In genomic region chr1:135325934-135326333, GRCm38 (mm10) we compare ENCODE assay signal across 22 mouse cellular contexts. TPM values are rescaled to one million over a fixed set of nuclear protein-coding genes. Genes with fewer than 3 reads are reported as not detected.
DNase-seq lines count a peak whose midpoint lies in the region; ATAC-seq and TF ChIP-seq lines count a peak whose summit lies in the region.
"Had no signal": no experiment of that assay in that cellular context is flagged by ENCODE, and none has a peak within 500 bp of the region (broad histone marks: within the 10 kb centered on the region; RNA-seq: fewer than 3 reads in every experiment).

No protein-coding gene starts in this region.

- no peak for DNase-seq in heart, embryonic 10.5 days (ENCODE audit: low spot score)
- no peak for DNase-seq in heart, adult 2 months
- DNase-seq in lung, postnatal 14 days, result no peak
- no peak for DNase-seq in left cerebral cortex, adult 2 months (ENCODE audit: extremely low spot score in 1 of 2, low spot score in 2 of 2)
- no peak for DNase-seq in right cerebral cortex, postnatal 36 days (ENCODE audit: low spot score in 2 of 2)
- DNase-seq: adrenal gland, postnatal 14 days; cerebellum, adult 11-12 months; cerebellum, postnatal 36 days; gastrocnemius, postnatal 10 days; heart, postnatal 14 days; kidney, adult 18-20 months; kidney, postnatal 14 days; thymus, postnatal 36 days had no signal

- H3K4me1 ChIP-seq in heart, embryonic 10.5 days, result peaks cover 63% of the 10 kb centered on the region
- H3K4me1 ChIP-seq in heart, adult 2 months (ENCODE audit: control insufficient read depth, insufficient read depth, low read length), result no peaks in the 10 kb centered on the region
- peaks cover 10% of the 10 kb centered on the region; the same call in 1 of the 2 replicates for H3K4me1 ChIP-seq in lung, embryonic 16.5 days (replicated peaks; ENCODE audit: control insufficient read depth, insufficient read depth, low read length)
- H3K4me1 ChIP-seq in intestine, postnatal 0 days (replicated peaks; ENCODE audit: control insufficient read depth, insufficient read depth, low read length), result no peaks in the 10 kb centered on the region
- H3K4me1 ChIP-seq: hindbrain, embryonic 15.5 days; midbrain, embryonic 15.5 days; neural tube, embryonic 15.5 days had no signal

- H3K4me2 ChIP-seq in lung, embryonic 16.5 days (ENCODE audit: low read depth, low read length), result 0 out of 2 replicates have a peak overlapping the region, but pooled peaks have one; percentile 54
- H3K4me2 ChIP-seq in intestine, postnatal 0 days (replicated peaks; ENCODE audit: low read depth), result peak overlapping the region; percentile 44
- H3K4me2 ChIP-seq: hindbrain, embryonic 15.5 days; limb, embryonic 15.5 days; midbrain, embryonic 15.5 days; neural tube, embryonic 15.5 days had no signal

- H3K9ac ChIP-seq in heart, adult 2 months (ENCODE audit: low read depth, low read length), result no peak overlapping the region
- H3K9ac ChIP-seq in lung, embryonic 16.5 days (ENCODE audit: low read length), result no peak overlapping the region; the same call in 1 of the 2 replicates
- no peak overlapping the region for H3K9ac ChIP-seq in intestine, postnatal 0 days (ENCODE audit: low read depth, low read length)
- H3K9ac ChIP-seq: hindbrain, embryonic 15.5 days; limb, embryonic 15.5 days; midbrain, embryonic 15.5 days; neural tube, embryonic 15.5 days had no signal

- H3K79me2 ChIP-seq in heart, adult 2 months (replicated peaks; ENCODE audit: control insufficient read depth, insufficient read depth, low read length), result no peaks in the 10 kb centered on the region

- ATAC-seq in lung, embryonic 16.5 days (ENCODE audit: low read depth), result no peak
- ATAC-seq in intestine, postnatal 0 days, result no peak
- ATAC-seq: activated CD4-positive, CD25-positive, alpha-beta regulatory T cell, adult 4 months; midbrain, embryonic 15.5 days had no signal

- no peaks in the 10 kb centered on the region for H3K36me3 ChIP-seq in heart, embryonic 10.5 days
- no peaks in the 10 kb centered on the region for H3K36me3 ChIP-seq in heart, adult 2 months (ENCODE audit: control insufficient read depth, insufficient read depth, low read length)
- H3K36me3 ChIP-seq in lung, embryonic 16.5 days (ENCODE audit: control insufficient read depth, insufficient read depth, low read length), result no peaks in the 10 kb centered on the region
- no peaks in the 10 kb centered on the region for H3K36me3 ChIP-seq in intestine, postnatal 0 days (ENCODE audit: control insufficient read depth, insufficient read depth)
- H3K36me3 ChIP-seq: G1E; hindbrain, embryonic 15.5 days; limb, embryonic 15.5 days; midbrain, embryonic 15.5 days; neural tube, embryonic 15.5 days had no signal

- no peak for TF ChIP-seq POLR2A in heart, adult 2 months (IDR thresholded peaks at IDR 0.05; ENCODE audit: insufficient read depth, low read depth, low read length)

- H3K4me3 ChIP-seq in heart, embryonic 10.5 days, result peak overlapping the region; percentile 57
- no peak overlapping the region for H3K4me3 ChIP-seq in heart, adult 2 months
- no peak overlapping the region; the same call in 1 of the 2 replicates for H3K4me3 ChIP-seq in lung, embryonic 16.5 days (ENCODE audit: low read length)
- peak overlapping the region; percentile 30 for H3K4me3 ChIP-seq in intestine, postnatal 0 days (ENCODE audit: low read depth, low read length)
- H3K4me3 ChIP-seq in left cerebral cortex, adult 2 months, result no peak overlapping the region
- H3K4me3 ChIP-seq: hindbrain, embryonic 15.5 days; limb, embryonic 15.5 days; midbrain, embryonic 15.5 days; neural tube, embryonic 15.5 days had no signal

- intact Hi-C loops in heart, adult 2 months (cut with DNase I), result no loop called here
- intact Hi-C loops in left cerebral cortex, adult 2 months (cut with DNase I), result no loop called here

- no peaks in the 10 kb centered on the region for H3K9me3 ChIP-seq in heart, embryonic 10.5 days
- no peaks in the 10 kb centered on the region for H3K9me3 ChIP-seq in lung, embryonic 16.5 days (ENCODE audit: control insufficient read depth, low read length)
- no peaks in the 10 kb centered on the region for H3K9me3 ChIP-seq in intestine, postnatal 0 days (ENCODE audit: control insufficient read depth)
- H3K9me3 ChIP-seq: G1E; hindbrain, embryonic 15.5 days; limb, embryonic 15.5 days; midbrain, embryonic 15.5 days; neural tube, embryonic 15.5 days had no signal

- WGBS in heart, embryonic 10.5 days, result 74% methylated on average over 2 of the region's 2 CpGs
- WGBS in heart, adult 2 months, result 72% methylated on average over 2 of the region's 2 CpGs
- WGBS in lung, embryonic 16.5 days, result 80% methylated on average over 2 of the region's 2 CpGs
- WGBS in intestine, postnatal 0 days, result 83% methylated on average over 2 of the region's 2 CpGs

- TF ChIP-seq CTCF in heart, adult 2 months (IDR thresholded peaks at IDR 0.05), result no peak
- no peak for TF ChIP-seq CTCF in intestine, postnatal 0 days (IDR thresholded peaks at IDR 0.05; ENCODE audit: low read depth)
- TF ChIP-seq CTCF in left cerebral cortex, adult 2 months (IDR thresholded peaks at IDR 0.05), result no peak

- peak overlapping the region; percentile 79; the same call in 1 of the 2 replicates for H3K27ac ChIP-seq in heart, embryonic 10.5 days
- H3K27ac ChIP-seq in heart, adult 2 months, result no peak overlapping the region
- no peak overlapping the region for H3K27ac ChIP-seq in lung, embryonic 16.5 days (ENCODE audit: low read length)
- no peak overlapping the region for H3K27ac ChIP-seq in intestine, postnatal 0 days (ENCODE audit: low read depth, low read length)
- H3K27ac ChIP-seq in left cerebral cortex, adult 2 months, result no peak overlapping the region
- H3K27ac ChIP-seq: hindbrain, embryonic 15.5 days; limb, embryonic 15.5 days; midbrain, embryonic 15.5 days; neural tube, embryonic 15.5 days had no signal

- TF ChIP-seq EP300 in heart, adult 2 months (IDR thresholded peaks at IDR 0.05; ENCODE audit: insufficient read depth, low read depth, low read length), result no peak

- H3K27me3 ChIP-seq in heart, embryonic 10.5 days (ENCODE audit: insufficient read depth, poor library complexity, severe bottlenecking), result peaks cover 5% of the 10 kb centered on the region
- no peaks in the 10 kb centered on the region for H3K27me3 ChIP-seq in heart, adult 2 months (ENCODE audit: control insufficient read depth, insufficient read depth, low read length)
- no peaks in the 10 kb centered on the region for H3K27me3 ChIP-seq in lung, embryonic 16.5 days (ENCODE audit: control insufficient read depth, insufficient read depth, low read depth, low read length)
- no peaks in the 10 kb centered on the region; the same call in 1 of the 2 replicates for H3K27me3 ChIP-seq in intestine, postnatal 0 days (replicated peaks; ENCODE audit: control insufficient read depth, insufficient read depth, low read length)
- H3K27me3 ChIP-seq: limb, embryonic 15.5 days had no signal

RNA-seq across cellular contexts. Expression of gene Lmod1, which starts 1.3 kb away (rescaled TPM):
- polyA plus RNA-seq in heart, embryonic 10.5 days (2016; fragmentation: Nextera tagmentation; extraction: Ambion mirVana), result 3.6 and 5.2 TPM in 2 replicates
- total RNA-seq in heart, adult 2 months (2021), result 1 to 10 TPM; 3.7 to 4.7 TPM
- polyA plus RNA-seq in heart, adult 2 months (2012; rRNA removed), result 4.8 and 6.4 TPM in 2 replicates
- 3.9 and 4.1 TPM in 2 replicates for polyA plus RNA-seq in lung, embryonic 16.5 days (2015; fragmentation: Nextera tagmentation; extraction: Ambion mirVana)
- 11.8 and 13.5 TPM in 2 replicates for polyA plus RNA-seq in intestine, postnatal 0 days (2015; fragmentation: Nextera tagmentation; extraction: Ambion mirVana)
- 1 to 10 TPM; 1.0 to 1.1 TPM for total RNA-seq in left cerebral cortex, adult 2 months (2021)
- total RNA-seq: megakaryocyte progenitor cell, adult 5-6 weeks had no signal
- polyA plus RNA-seq: activated CD4-positive, CD25-positive, alpha-beta regulatory T cell, adult 4 months; G1E had no signal

RNA-seq across cellular contexts. Expression of gene Timm17a, which starts 12.4 kb away (rescaled TPM):
- 336 and 388 TPM in 2 replicates for polyA plus RNA-seq in heart, embryonic 10.5 days (2016; fragmentation: Nextera tagmentation; extraction: Ambion mirVana)
- 100 to 1,000 TPM; 325 to 370 TPM for total RNA-seq in heart, adult 2 months (2021)
- polyA plus RNA-seq in heart, adult 2 months (2012; rRNA removed), result 185 and 239 TPM in 2 replicates
- 185 and 187 TPM in 2 replicates for polyA plus RNA-seq in lung, embryonic 16.5 days (2015; fragmentation: Nextera tagmentation; extraction: Ambion mirVana)
- polyA plus RNA-seq in intestine, postnatal 0 days (2015; fragmentation: Nextera tagmentation; extraction: Ambion mirVana), result 257 and 271 TPM in 2 replicates
- 100 to 1,000 TPM; 158 to 181 TPM for total RNA-seq in left cerebral cortex, adult 2 months (2021)

RNA-seq across cellular contexts. Expression of gene Rnpep, which starts 42.0 kb away (rescaled TPM):
- 63.4 and 70.0 TPM in 2 replicates for polyA plus RNA-seq in heart, embryonic 10.5 days (2016; fragmentation: Nextera tagmentation; extraction: Ambion mirVana)
- total RNA-seq in heart, adult 2 months (2021), result 10 to 100 TPM; 20.0 to 22.6 TPM
- 14.0 and 14.4 TPM in 2 replicates for polyA plus RNA-seq in heart, adult 2 months (2012; rRNA removed)
- 96.0 and 108 TPM in 2 replicates for polyA plus RNA-seq in lung, embryonic 16.5 days (2015; fragmentation: Nextera tagmentation; extraction: Ambion mirVana)
- polyA plus RNA-seq in intestine, postnatal 0 days (2015; fragmentation: Nextera tagmentation; extraction: Ambion mirVana), result 136 and 141 TPM in 2 replicates
- 10 to 100 TPM; 57.1 to 58.0 TPM for total RNA-seq in left cerebral cortex, adult 2 months (2021)

RNA-seq across cellular contexts. Expression of gene Shisa4, which starts 49.1 kb away (rescaled TPM):
- polyA plus RNA-seq in heart, embryonic 10.5 days (2016; fragmentation: Nextera tagmentation; extraction: Ambion mirVana), result 33.1 and 39.6 TPM in 2 replicates
- total RNA-seq in heart, adult 2 months (2021), result 1 to 10 TPM; 2.2 to 2.3 TPM
- 6.7 and 10.4 TPM in 2 replicates for polyA plus RNA-seq in heart, adult 2 months (2012; rRNA removed)
- 24.4 and 25.4 TPM in 2 replicates for polyA plus RNA-seq in lung, embryonic 16.5 days (2015; fragmentation: Nextera tagmentation; extraction: Ambion mirVana)
- polyA plus RNA-seq in intestine, postnatal 0 days (2015; fragmentation: Nextera tagmentation; extraction: Ambion mirVana), result 12.4 and 13.1 TPM in 2 replicates
- total RNA-seq in left cerebral cortex, adult 2 months (2021), result 100 to 1,000 TPM; 172 to 174 TPM
- total RNA-seq: megakaryocyte progenitor cell, adult 5-6 weeks had no signal
- polyA plus RNA-seq: activated CD4-positive, CD25-positive, alpha-beta regulatory T cell, adult 4 months; G1E had no signal

Comparison
In these comparisons a context has a peak if more than half of its experiments do, and no peak if none do; other contexts are left out.
1. H3K4me3 ChIP-seq: peak in heart, embryonic 10.5 days (single experiment) and intestine, postnatal 0 days (single experiment); none in heart, adult 2 months (single experiment), lung, embryonic 16.5 days (single experiment) and left cerebral cortex, adult 2 months (single experiment).